Comparison of ENCODE assay signal across 12 mouse cellular contexts in the genomic region with DNA sequence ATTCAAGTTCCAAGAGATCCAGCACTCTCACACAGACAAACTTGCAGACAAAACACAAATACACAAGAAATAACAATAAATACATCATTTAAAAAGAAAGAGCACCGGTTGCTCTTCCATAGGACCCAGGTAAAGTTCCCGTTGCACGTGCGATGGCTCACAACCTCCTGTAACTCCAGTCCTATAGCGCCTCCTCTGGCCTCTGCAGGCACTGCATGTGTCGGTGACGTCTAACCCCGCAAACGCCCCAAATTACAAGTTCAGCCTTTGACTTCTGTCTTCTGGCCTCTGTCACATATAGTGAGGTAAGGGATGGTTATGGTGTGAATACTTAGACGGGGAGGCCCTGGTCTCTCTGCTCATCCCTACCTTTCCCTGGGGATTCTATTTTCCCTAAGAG. TPM values are rescaled to one million over a fixed set of nuclear protein-coding genes. Genes with fewer than 3 reads are reported as not detected.
DNase-seq lines count a peak whose midpoint lies in the region; ATAC-seq and TF ChIP-seq lines count a peak whose summit lies in the region.
"Had no signal": no experiment of that assay in that cellular context is flagged by ENCODE, and none has a peak within 500 bp of the region (broad histone marks: within the 10 kb centered on the region; RNA-seq: fewer than 3 reads in every experiment).

No protein-coding gene starts in this region.

- no peak overlapping the region for H3K9ac ChIP-seq in hindbrain, postnatal 0 days (replicated peaks; ENCODE audit: low read length)
- no peak overlapping the region for H3K9ac ChIP-seq in hindbrain, embryonic 12.5 days
- H3K9ac ChIP-seq: limb, embryonic 15.5 days had no signal

- no peak for ATAC-seq in hindbrain, postnatal 0 days
- no peak for ATAC-seq in hindbrain, embryonic 12.5 days (ENCODE audit: low FRiP score)
- 0 out of 2 replicates have a peak, but pooled peaks have one; percentile 67 for ATAC-seq in erythroblast, adult 5-6 weeks (replicated peaks; ENCODE audit: low FRiP score, poor library complexity, severe bottlenecking)
- ATAC-seq: activated CD4-positive, CD25-positive, alpha-beta regulatory T cell, adult 4 months had no signal

- H3K27ac ChIP-seq in hindbrain, postnatal 0 days = no peak overlapping the region
- H3K27ac ChIP-seq in hindbrain, embryonic 12.5 days = no peak overlapping the region
- H3K27ac ChIP-seq in thymus, adult 2 months (ENCODE audit: control insufficient read depth, insufficient read depth, low read length) = no peak overlapping the region
- H3K27ac ChIP-seq: limb, embryonic 15.5 days had no signal

- WGBS in hindbrain, postnatal 0 days = 23% methylated on average over 10 of the region's 10 CpGs
- WGBS in hindbrain, embryonic 12.5 days = 21% methylated on average over 10 of the region's 10 CpGs
- 46% methylated on average over 10 of the region's 10 CpGs for WGBS in thymus, adult 2 months

- peaks cover 4% of the 10 kb centered on the region; the same call in 1 of the 2 replicates for H3K9me3 ChIP-seq in hindbrain, postnatal 0 days (ENCODE audit: low read length)
- H3K9me3 ChIP-seq in hindbrain, embryonic 12.5 days (replicated peaks) = peaks cover 8% of the 10 kb centered on the region; the same call in 1 of the 2 replicates
- H3K9me3 ChIP-seq: limb, embryonic 15.5 days had no signal

- H3K36me3 ChIP-seq in hindbrain, postnatal 0 days (ENCODE audit: insufficient read depth, low read length) = no peaks in the 10 kb centered on the region
- no peaks in the 10 kb centered on the region for H3K36me3 ChIP-seq in hindbrain, embryonic 12.5 days
- H3K36me3 ChIP-seq in thymus, adult 2 months (ENCODE audit: control insufficient read depth, insufficient read depth, low read length) = no peaks in the 10 kb centered on the region
- H3K36me3 ChIP-seq: limb, embryonic 15.5 days had no signal

- no peaks in the 10 kb centered on the region for H3K4me1 ChIP-seq in hindbrain, postnatal 0 days (ENCODE audit: insufficient read depth, low read length)
- H3K4me1 ChIP-seq in hindbrain, embryonic 12.5 days = no peaks in the 10 kb centered on the region
- H3K4me1 ChIP-seq in thymus, adult 2 months (replicated peaks; ENCODE audit: control insufficient read depth, insufficient read depth, low read length) = no peaks in the 10 kb centered on the region
- H3K4me1 ChIP-seq: limb, embryonic 15.5 days had no signal

- peaks cover 9% of the 10 kb centered on the region for H3K27me3 ChIP-seq in hindbrain, postnatal 0 days (ENCODE audit: insufficient read depth, low read length)
- peaks cover 45% of the 10 kb centered on the region for H3K27me3 ChIP-seq in hindbrain, embryonic 12.5 days
- H3K27me3 ChIP-seq in thymus, adult 2 months (ENCODE audit: control insufficient read depth, insufficient read depth, low read length) = no peaks in the 10 kb centered on the region

- no peak overlapping the region for H3K4me2 ChIP-seq in hindbrain, postnatal 0 days (ENCODE audit: low read depth, low read length)
- no peak overlapping the region for H3K4me2 ChIP-seq in hindbrain, embryonic 12.5 days (replicated peaks)
- H3K4me2 ChIP-seq: limb, embryonic 15.5 days had no signal

- TF ChIP-seq CTCF in hindbrain, postnatal 0 days (IDR thresholded peaks at IDR 0.05; ENCODE audit: low read depth) = peak; percentile 54
- TF ChIP-seq CTCF in thymus, adult 2 months (IDR thresholded peaks at IDR 0.05; ENCODE audit: borderline replicate concordance, control insufficient read depth, extremely low read depth, insufficient read depth, low read length, poor library complexity) = 0 out of 2 replicates have a peak, but pooled peaks have one; percentile 44

- DNase-seq in hindbrain, postnatal 0 days (ENCODE audit: low spot score) = no peak
- DNase-seq in thymus, adult 2 months = peak; percentile 18
- no peak for DNase-seq in thymus, adult 18-20 months
- DNase-seq in urinary bladder, postnatal 36 days (ENCODE audit: low spot score in 2 of 2) = no peak
- DNase-seq in cerebellum, adult 18-20 months = no peak
- DNase-seq in urinary bladder, postnatal 4 days (ENCODE audit: low spot score in 2 of 2) = no peak

- no peak for TF ChIP-seq POLR2A in thymus, adult 2 months (IDR thresholded peaks at IDR 0.05; ENCODE audit: control insufficient read depth, extremely low read depth, insufficient read depth, low read length, poor library complexity)

- no peak overlapping the region for H3K4me3 ChIP-seq in hindbrain, postnatal 0 days (ENCODE audit: low read length)
- H3K4me3 ChIP-seq in hindbrain, embryonic 12.5 days = no peak overlapping the region
- no peak overlapping the region for H3K4me3 ChIP-seq in thymus, adult 2 months (ENCODE audit: control insufficient read depth, insufficient read depth, low read length)
- H3K4me3 ChIP-seq: limb, embryonic 15.5 days had no signal

RNA-seq across cellular contexts. Expression of gene Ostm1, which starts 17.9 kb away (rescaled TPM):
- total RNA-seq in hindbrain, postnatal 0 days (2014; rRNA removed) = 37.0 and 43.1 TPM in 2 replicates
- 36.8 and 39.2 TPM in 2 replicates for polyA plus RNA-seq in hindbrain, postnatal 0 days (2015; fragmentation: Nextera tagmentation; extraction: Ambion mirVana)
- polyA plus RNA-seq in hindbrain, embryonic 12.5 days (2016; fragmentation: Nextera tagmentation; extraction: Ambion mirVana) = 24.9 TPM in 2 replicates
- polyA plus RNA-seq in thymus, adult 2 months (2012; rRNA removed) = 63.0 and 69.4 TPM in 2 replicates
- 14.6 and 24.2 TPM in 2 replicates for total RNA-seq in erythroblast, adult 5-6 weeks (2015; ENCODE audit: low replicate concordance)
- total RNA-seq in erythroblast, adult 5-6 weeks (2017; ENCODE audit: low replicate concordance) = 14.7 and 18.0 TPM in 2 replicates

RNA-seq across cellular contexts. Expression of gene Nr2e1, which starts 18.1 kb away (rescaled TPM):
- 0.10 TPM in 1 of 2 replicates, not detected in the other for total RNA-seq in hindbrain, postnatal 0 days (2014; rRNA removed)
- polyA plus RNA-seq in hindbrain, postnatal 0 days (2015; fragmentation: Nextera tagmentation; extraction: Ambion mirVana) = not detected in 2 replicates
- polyA plus RNA-seq in hindbrain, embryonic 12.5 days (2016; fragmentation: Nextera tagmentation; extraction: Ambion mirVana) = 1.1 and 2.1 TPM in 2 replicates
- not detected in 2 replicates for polyA plus RNA-seq in thymus, adult 2 months (2012; rRNA removed)
- total RNA-seq in erythroblast, adult 5-6 weeks (2015; ENCODE audit: low replicate concordance) = not detected in 2 replicates
- not detected in 2 replicates for total RNA-seq in erythroblast, adult 5-6 weeks (2017; ENCODE audit: low replicate concordance)
- total RNA-seq: granulocyte monocyte progenitor cell, adult 5-6 weeks had no signal
- polyA plus RNA-seq: activated CD4-positive, CD25-positive, alpha-beta regulatory T cell, adult 4 months; kidney, embryonic 14.5 days; limb, embryonic 15.5 days had no signal
